Mouse (Mus musculus) thymus, adult 2 months (tissue): ENCODE data around the gene Atp6v0d1.

Experiments
- CTCF ChIP-seq: fragments of 200-500 bp; IDR thresholded peaks from 2 replicates; pipeline ENCODE4 v1.5.1; 2012; ENCODE audit warnings: mild to moderate bottlenecking, control low read depth, low read length, moderate library complexity, borderline replicate concordance; ENCODE audit not compliant: control insufficient read depth, poor library complexity, insufficient read depth; ENCODE audit errors: extremely low read depth
- POLR2A ChIP-seq: fragments of 200-500 bp; IDR thresholded peaks from 2 replicates; pipeline ENCODE4 v1.6.1; 2012; ENCODE audit warnings: mild to moderate bottlenecking, low read length, control low read depth, moderate library complexity; ENCODE audit not compliant: control insufficient read depth, poor library complexity, insufficient read depth; ENCODE audit errors: extremely low read depth

GRCm38 (mm10) chr8:105521061-105521460, 44.8 kb downstream of the Atp6v0d1 start:
- TF ChIP-seq CTCF (no peak), POLR2A (no peak)
